Mouse (Mus musculus) myocyte (in vitro differentiated cells): ENCODE measurements around the gene Exog. TPM values are rescaled to one million over a fixed set of nuclear protein-coding genes. Genes with fewer than 3 reads are reported as not detected.
A peak's percentile ranks its signal among the peaks of the same experiment; 100 is the strongest.

Source experiments
- H3K27me3 ChIP-seq: one replicate; pipeline ENCODE4 v1.6.1; 2011; ENCODE audit not compliant: control insufficient read depth, insufficient read depth, insufficient read length
- H3K36me3 ChIP-seq: one replicate; pipeline ENCODE4 v1.6.1; 2011; ENCODE audit not compliant: control insufficient read depth, insufficient read depth
- H3K4me2 ChIP-seq: one replicate; pipeline ENCODE4 v1.6.1; 2011; ENCODE audit warnings: low read depth, control low read depth
- H3K4me3 ChIP-seq: one replicate; pipeline ENCODE4 v1.5.1; 2011; ENCODE audit warnings: mild to moderate bottlenecking, control low read depth, moderate library complexity
- H3K79me2 ChIP-seq: one replicate; pipeline ENCODE4 v1.6.1; 2011; ENCODE audit not compliant: control insufficient read depth, insufficient read depth
- H3ac ChIP-seq: one replicate; pipeline ENCODE4 v1.6.1; 2011; ENCODE audit not compliant: control insufficient read depth, insufficient read length
- CEBPB ChIP-seq: IDR thresholded peaks from 2 replicates; pipeline ENCODE4 v1.6.1; 2011; ENCODE audit warnings: mild to moderate bottlenecking, moderate library complexity; ENCODE audit not compliant: poor library complexity, insufficient read depth, severe bottlenecking
- E2F4 ChIP-seq: IDR thresholded peaks from one replicate; pipeline ENCODE4 v1.6.1; 2011; ENCODE audit warnings: mild to moderate bottlenecking, control low read depth, moderate library complexity; ENCODE audit not compliant: insufficient read depth
- MAX ChIP-seq: IDR thresholded peaks from one replicate; pipeline ENCODE4 v1.6.1; 2011; ENCODE audit warnings: low read depth, mild to moderate bottlenecking, control low read depth
- MYOD1 ChIP-seq, 3 experiments: IDR thresholded peaks; one replicate each; pipeline ENCODE4 v1.6.1; 2011; ENCODE audit warnings: control low read depth in 2 of 3, low read depth in 2 of 3, mild to moderate bottlenecking in 2 of 3, moderate library complexity in 1 of 3; ENCODE audit not compliant: insufficient read length in 2 of 3, control insufficient read depth in 1 of 3
- MYOG ChIP-seq, 3 experiments: IDR thresholded peaks; one replicate each; pipeline ENCODE4 v1.6.1; 2011; ENCODE audit warnings: control low read depth in 2 of 3, low read depth in 2 of 3, mild to moderate bottlenecking in 2 of 3; ENCODE audit not compliant: insufficient read length in 2 of 3, control insufficient read depth in 1 of 3, insufficient read depth in 1 of 3
- POLR2A ChIP-seq: IDR thresholded peaks from one replicate; pipeline ENCODE4 v1.6.1; 2011; ENCODE audit warnings: low read depth, mild to moderate bottlenecking, control low read depth, moderate library complexity; ENCODE audit not compliant: insufficient read length
- POLR2AphosphoS2 ChIP-seq: IDR thresholded peaks from one replicate; pipeline ENCODE4 v1.6.1; 2011; ENCODE audit warnings: low read depth, control low read depth; ENCODE audit not compliant: insufficient read length
- REST ChIP-seq: IDR thresholded peaks from one replicate; pipeline ENCODE4 v1.6.1; 2011; ENCODE audit warnings: mild to moderate bottlenecking, control low read depth, moderate library complexity; ENCODE audit not compliant: insufficient read depth, insufficient read length
- SRF ChIP-seq: IDR thresholded peaks from one replicate; pipeline ENCODE4 v1.6.1; 2011; ENCODE audit warnings: low read depth; ENCODE audit not compliant: control insufficient read depth, insufficient read length
- TCF12 ChIP-seq: IDR thresholded peaks from one replicate; pipeline ENCODE4 v1.6.1; 2011; ENCODE audit warnings: mild to moderate bottlenecking, control low read depth; ENCODE audit not compliant: poor library complexity, insufficient read depth, severe bottlenecking
- TCF3 ChIP-seq: IDR thresholded peaks from one replicate; pipeline ENCODE4 v1.6.1; 2011; ENCODE audit warnings: low read depth, control low read depth; ENCODE audit not compliant: insufficient read length
- USF1 ChIP-seq: IDR thresholded peaks from one replicate; pipeline ENCODE4 v1.6.1; 2011; ENCODE audit warnings: low read depth, mild to moderate bottlenecking, control low read depth, moderate library complexity
- polyA plus RNA-seq: library from polyadenylated mRNA; unstranded; fragments of >200 nt; fragmentation: generic; extraction: Trizol; gene quantifications from one replicate; pipeline ENCODE4 v1.2.1, GENCODE M21; 2012; ENCODE audit warnings: missing spikeins

Gene Exog
- polyA plus RNA-seq, 1 experiment = 4.0 TPM

GRCm38 (mm10) chr9:119418025-119418424, 26.7 kb upstream of the Exog start:
- TF ChIP-seq REST = no peak
- no peak for TF ChIP-seq MYOG (IDR thresholded peaks at IDR 0.05; ENCODE audit: control insufficient read depth in 1 of 3, insufficient read depth in 1 of 3, insufficient read length in 2 of 3, low read depth in 2 of 3)
- no peak overlapping the region for H3ac ChIP-seq
- H3K4me2 ChIP-seq = no peak overlapping the region
- H3K36me3 ChIP-seq = no peaks in the 10 kb centered on the region
- no peak overlapping the region for H3K4me3 ChIP-seq
- no peaks in the 10 kb centered on the region for H3K27me3 ChIP-seq
- no peaks in the 10 kb centered on the region for H3K79me2 ChIP-seq

GRCm38 (mm10) chr9:119419852-119420438, 24.8 kb upstream of the Exog start:
- TF ChIP-seq MAX = no peak
- TF ChIP-seq MYOD1 (IDR thresholded peaks at IDR 0.05; ENCODE audit: control insufficient read depth in 1 of 3, insufficient read length in 2 of 3, low read depth in 2 of 3) = no peak
- no peak for TF ChIP-seq TCF3
- TF ChIP-seq MYOG (IDR thresholded peaks at IDR 0.05; ENCODE audit: control insufficient read depth in 1 of 3, insufficient read depth in 1 of 3, insufficient read length in 2 of 3, low read depth in 2 of 3) = no peak
- TF ChIP-seq POLR2AphosphoS2 = no peak
- TF ChIP-seq CEBPB = no peak
- H3ac ChIP-seq = no peak overlapping the region
- no peak overlapping the region for H3K4me3 ChIP-seq
- no peak overlapping the region for H3K4me2 ChIP-seq
- H3K27me3 ChIP-seq = no peaks in the 10 kb centered on the region
- no peaks in the 10 kb centered on the region for H3K79me2 ChIP-seq
- H3K36me3 ChIP-seq = no peaks in the 10 kb centered on the region

- Histone ChIP-seq H3K27me3 (no peaks in the 10 kb centered on the region), H3ac (no peak overlapping the region), H3K79me2 (no peaks in the 10 kb centered on the region), H3K4me3 (no peak overlapping the region), H3K36me3 (no peaks in the 10 kb centered on the region), H3K4me2 (peak overlapping the region; percentile 27)
- TF ChIP-seq TCF12 = no peak
- TF ChIP-seq CEBPB = peak; percentile 6; the same call in 1 of the 2 replicates
- no peak for TF ChIP-seq MAX
- TF ChIP-seq USF1 = peak; percentile 30
- TF ChIP-seq MYOG (IDR thresholded peaks at IDR 0.05; ENCODE audit: control insufficient read depth in 1 of 3, insufficient read depth in 1 of 3, insufficient read length in 2 of 3, low read depth in 2 of 3) = peak in 2 of 3 experiments; percentile 61 to 87
- TF ChIP-seq POLR2A = no peak
- peak in 2 of 3 experiments; percentile 46 to 74 for TF ChIP-seq MYOD1 (IDR thresholded peaks at IDR 0.05; ENCODE audit: control insufficient read depth in 1 of 3, insufficient read length in 2 of 3, low read depth in 2 of 3)
- peak; percentile 8 for TF ChIP-seq TCF3
Measured at GRCm38 (mm10) chr9:119425217-119425975, 19.3 kb upstream of the Exog start.

- no peak for TF ChIP-seq E2F4
- TF ChIP-seq REST = no peak
- TF ChIP-seq TCF3 = no peak
- no peak for TF ChIP-seq POLR2AphosphoS2
- no peak for TF ChIP-seq POLR2A
- TF ChIP-seq MYOG (IDR thresholded peaks at IDR 0.05; ENCODE audit: control insufficient read depth in 1 of 3, insufficient read depth in 1 of 3, insufficient read length in 2 of 3, low read depth in 2 of 3) = no peak
- TF ChIP-seq USF1 = no peak
- TF ChIP-seq SRF = no peak
- H3ac ChIP-seq = no peak overlapping the region
- H3K36me3 ChIP-seq = no peaks in the 10 kb centered on the region
- H3K4me3 ChIP-seq = no peak overlapping the region
- no peaks in the 10 kb centered on the region for H3K27me3 ChIP-seq
- no peaks in the 10 kb centered on the region for H3K79me2 ChIP-seq
- H3K4me2 ChIP-seq = peak overlapping the region; percentile 27
Measured at GRCm38 (mm10) chr9:119425976-119426415, 18.7 kb upstream of the Exog start.

GRCm38 (mm10) chr9:119426483-119426882, 18.3 kb upstream of the Exog start:
- no peak overlapping the region for H3K4me2 ChIP-seq
- H3K27me3 ChIP-seq = no peaks in the 10 kb centered on the region
- H3K36me3 ChIP-seq = no peaks in the 10 kb centered on the region
- H3K4me3 ChIP-seq = no peak overlapping the region
- no peak for TF ChIP-seq TCF12
- no peak for TF ChIP-seq MYOG (IDR thresholded peaks at IDR 0.05; ENCODE audit: control insufficient read depth in 1 of 3, insufficient read depth in 1 of 3, insufficient read length in 2 of 3, low read depth in 2 of 3)
- TF ChIP-seq MYOD1 (IDR thresholded peaks at IDR 0.05; ENCODE audit: control insufficient read depth in 1 of 3, insufficient read length in 2 of 3, low read depth in 2 of 3) = no peak
- TF ChIP-seq POLR2AphosphoS2 = no peak
- TF ChIP-seq POLR2A = no peak
- no peak for TF ChIP-seq E2F4
- TF ChIP-seq TCF3 = no peak
- no peak for TF ChIP-seq REST
- TF ChIP-seq CEBPB = no peak
- TF ChIP-seq USF1 = no peak
- no peak for TF ChIP-seq MAX
- no peak for TF ChIP-seq SRF
- H3K79me2 ChIP-seq = no peaks in the 10 kb centered on the region
- no peak overlapping the region for H3ac ChIP-seq
